Mouse (Mus musculus): ENCODE data around the gene BC004004.
"Not testable (repeated sequence)": the region's sequence is repeated elsewhere in the genome, so short reads cannot be mapped to it uniquely, and the experiment has no call there.

The BC004004 gene

DNA sequence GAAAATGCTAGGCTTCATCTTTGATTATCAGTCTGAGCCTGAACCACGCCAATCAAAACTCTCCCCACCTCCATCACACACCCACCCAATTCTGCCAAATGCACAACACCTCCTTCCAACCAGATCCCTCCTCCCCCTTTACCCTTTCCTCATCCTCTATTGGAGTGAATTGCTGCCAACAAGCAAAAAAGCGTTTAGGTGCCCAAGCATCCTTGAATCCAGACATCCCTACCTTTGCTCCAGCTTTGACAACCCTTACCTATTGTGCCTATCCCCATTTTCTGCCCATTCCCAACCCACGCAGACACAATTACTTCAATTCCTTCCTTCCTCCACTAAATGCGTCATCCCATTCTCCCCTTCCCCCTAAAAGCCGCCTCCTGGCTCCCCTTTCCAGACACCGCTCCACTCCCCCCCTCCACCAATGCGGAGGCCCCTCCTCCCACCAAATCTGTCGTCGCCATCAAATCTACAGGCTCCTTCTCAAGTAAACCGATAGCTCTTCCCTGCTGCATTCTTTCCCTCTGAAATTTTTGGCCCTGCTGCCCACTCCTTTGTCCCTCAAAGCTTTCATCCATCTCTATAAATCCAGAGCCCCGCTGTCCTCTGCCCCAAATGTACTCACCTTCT lies 78.0 kb downstream of the BC004004 start:
- no peak for DNase-seq (ENCODE audit: low spot score in 2 of 2)

DNA sequence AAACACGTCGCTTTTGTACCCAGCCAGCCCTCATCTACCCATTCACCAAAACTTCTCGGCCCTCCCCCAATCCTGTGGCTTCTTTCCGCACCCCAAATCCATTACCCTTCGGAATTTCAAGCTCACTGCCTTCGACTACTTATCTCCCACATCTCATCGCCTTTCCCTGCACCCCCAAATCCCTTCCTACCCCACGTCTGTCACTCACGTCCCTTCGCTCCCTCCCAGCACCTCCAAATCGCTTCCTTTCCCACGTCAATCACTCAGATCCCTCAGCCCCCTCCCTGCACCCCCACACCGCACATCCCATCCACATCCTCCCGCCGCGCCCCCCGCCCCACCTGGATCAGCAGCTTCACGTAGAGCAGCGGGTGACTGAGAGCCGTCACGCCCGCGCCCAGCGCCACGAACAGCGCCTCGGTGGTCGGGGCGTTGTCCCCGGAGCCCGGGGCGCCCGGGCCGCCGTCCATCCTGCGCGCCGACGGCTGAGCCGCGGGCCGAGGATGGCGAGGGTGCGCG lies 78.6 kb downstream of the BC004004 start:
- no peak for DNase-seq (ENCODE audit: low spot score in 2 of 2)

DNA sequence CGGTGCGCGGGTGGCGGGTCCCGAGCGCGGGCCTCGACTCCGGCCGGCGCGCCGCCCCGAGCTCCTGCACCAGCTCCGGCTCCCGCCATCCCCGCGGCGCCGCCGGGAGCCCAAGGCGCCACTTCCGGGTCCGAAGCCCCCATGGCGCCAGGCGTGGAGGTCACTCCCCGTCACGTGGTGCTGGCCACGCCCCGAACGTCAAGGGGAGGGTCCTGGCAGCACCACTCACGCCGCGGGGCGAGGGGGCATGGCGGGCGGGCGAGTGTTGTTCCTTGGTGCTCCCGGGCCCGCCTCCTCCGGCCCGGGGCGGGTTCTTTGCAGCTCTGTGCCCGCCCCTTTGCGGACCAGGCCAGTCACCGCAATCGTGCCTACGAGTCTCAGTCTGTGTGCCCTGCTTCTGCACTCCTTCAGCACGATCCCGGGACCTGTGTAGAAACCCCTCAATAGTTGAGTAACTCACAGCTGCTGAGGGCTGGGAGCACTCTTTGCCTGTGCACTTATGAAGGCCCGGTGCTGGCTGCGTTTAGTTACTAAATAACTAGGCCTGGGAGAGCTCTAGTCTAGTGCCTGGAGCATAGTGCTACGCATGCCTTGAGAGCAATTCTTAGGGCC lies 79.2 kb downstream of the BC004004 start, which contains the start of gene Mtch1:
Gene Mtch1 (minus strand): TSS at position 290 of the 612 bp plus-strand sequence.
- peak; percentile 100 for DNase-seq (ENCODE audit: low spot score in 2 of 2)

DNA sequence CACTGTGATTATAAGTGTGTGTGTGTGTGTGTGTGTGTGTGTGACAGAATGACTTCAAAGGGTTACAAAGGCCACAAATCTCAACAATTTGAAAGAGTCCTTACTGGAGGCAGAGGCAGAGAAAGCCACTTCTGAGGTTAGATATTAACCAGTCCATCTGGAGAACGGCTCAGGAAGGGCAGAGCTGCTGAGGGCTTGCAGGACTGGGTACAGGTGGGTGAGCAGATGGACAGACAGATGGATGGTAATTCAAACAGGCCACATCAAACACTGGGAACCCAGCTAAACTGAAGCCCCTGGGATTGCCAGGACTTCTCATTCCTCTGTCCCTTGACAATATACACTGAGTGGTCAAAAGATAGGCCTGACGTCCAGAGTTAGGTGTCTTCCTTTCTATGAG lies 80.4 kb downstream of the BC004004 start:
- DNase-seq (ENCODE audit: low spot score in 2 of 2), result no peak

DNA sequence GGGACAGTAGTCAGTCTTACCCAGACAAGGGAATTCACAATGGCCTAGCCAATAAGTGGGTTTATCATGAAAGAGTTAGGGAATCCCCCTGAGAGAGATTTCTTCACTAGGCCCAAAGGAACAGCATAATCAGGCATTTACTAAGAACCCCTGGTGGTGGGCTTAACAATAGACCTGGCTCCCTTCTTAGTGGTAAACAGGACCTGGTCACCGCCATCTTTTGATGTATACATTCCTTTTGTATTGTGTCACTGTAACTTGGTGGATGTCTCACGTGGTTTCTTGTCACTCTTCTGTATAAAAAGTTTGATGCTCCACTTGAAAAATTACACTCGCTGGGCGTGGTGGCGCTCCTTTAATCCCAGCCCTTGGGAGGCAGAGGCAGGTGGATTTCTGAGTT lies 82.5 kb downstream of the BC004004 start:
- not testable (repeated sequence) for DNase-seq (ENCODE audit: low spot score in 2 of 2)

DNA sequence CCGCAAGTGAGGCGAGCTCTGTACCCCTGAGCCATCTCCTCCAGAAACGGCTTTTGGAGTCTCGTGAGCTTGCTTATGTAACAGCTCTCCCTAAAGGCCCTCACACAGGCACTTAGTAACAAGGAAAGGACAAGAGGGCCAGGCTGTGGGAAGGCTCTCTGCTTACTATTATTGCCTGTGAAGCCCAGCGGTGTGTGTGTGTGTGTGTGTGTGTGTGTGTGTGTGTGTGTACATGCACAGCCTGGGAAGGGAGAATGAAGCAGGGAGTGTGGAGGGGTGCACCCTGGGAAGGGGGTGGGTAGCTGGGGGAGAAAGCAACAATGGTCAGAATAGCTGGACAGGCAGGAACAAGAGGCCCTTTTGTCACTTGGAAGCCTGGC lies 86.9 kb downstream of the BC004004 start:
- no peak for DNase-seq (ENCODE audit: low spot score in 2 of 2)

DNA sequence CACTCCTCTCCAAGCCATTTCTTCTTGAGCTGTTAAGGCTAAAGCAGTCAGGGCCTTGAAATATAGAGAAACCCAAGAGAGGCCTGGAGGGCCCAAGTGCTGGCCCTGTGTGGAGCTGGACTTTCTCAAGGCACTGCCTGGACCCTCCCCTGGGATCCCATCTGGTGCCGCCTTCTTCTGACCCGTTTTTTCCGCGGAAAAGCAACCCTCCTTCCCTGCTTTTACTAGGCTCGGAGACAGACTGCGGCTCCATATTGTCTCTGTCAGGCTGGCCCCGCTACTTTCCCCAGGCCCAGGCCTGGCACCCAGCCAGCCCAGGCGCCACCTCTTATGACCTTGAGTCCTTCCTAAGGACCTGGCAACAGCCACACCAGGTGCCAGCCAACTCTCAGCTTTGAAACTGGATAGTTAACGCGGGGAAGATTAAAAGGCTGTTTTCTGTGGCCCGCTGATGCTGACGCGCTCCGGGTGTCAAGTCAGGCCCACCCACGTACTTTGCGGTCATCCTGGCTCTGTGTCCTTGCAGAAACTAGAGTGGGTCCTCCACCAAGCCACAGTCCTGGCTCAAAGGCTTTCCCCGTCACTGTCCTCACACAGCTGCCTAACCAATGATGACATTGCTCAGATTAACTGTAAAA lies 87.4 kb downstream of the BC004004 start:
- DNase-seq (ENCODE audit: low spot score in 2 of 2), result peak in 1 of 2 experiments; percentile 42

DNA sequence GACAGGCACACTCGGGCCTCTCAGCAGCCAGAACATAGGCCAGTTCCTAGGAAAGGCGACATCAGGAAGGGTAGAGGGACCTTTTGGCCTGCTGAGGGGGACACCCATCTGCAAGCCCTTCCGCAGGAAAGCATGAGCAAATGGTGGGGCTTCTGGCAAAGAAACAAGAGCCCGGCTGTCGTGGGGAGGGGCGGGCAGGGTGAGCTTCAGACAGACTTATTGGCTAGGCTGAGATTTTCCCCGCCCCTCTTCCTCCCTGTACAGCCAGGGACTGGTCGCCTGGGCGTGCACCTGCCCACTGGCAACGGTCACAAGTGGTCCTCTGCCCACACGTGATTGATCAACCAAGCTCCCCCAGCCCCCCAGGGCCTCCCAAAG lies 87.9 kb downstream of the BC004004 start:
- peak in 1 of 2 experiments; percentile 64 for DNase-seq (ENCODE audit: low spot score in 2 of 2)

DNA sequence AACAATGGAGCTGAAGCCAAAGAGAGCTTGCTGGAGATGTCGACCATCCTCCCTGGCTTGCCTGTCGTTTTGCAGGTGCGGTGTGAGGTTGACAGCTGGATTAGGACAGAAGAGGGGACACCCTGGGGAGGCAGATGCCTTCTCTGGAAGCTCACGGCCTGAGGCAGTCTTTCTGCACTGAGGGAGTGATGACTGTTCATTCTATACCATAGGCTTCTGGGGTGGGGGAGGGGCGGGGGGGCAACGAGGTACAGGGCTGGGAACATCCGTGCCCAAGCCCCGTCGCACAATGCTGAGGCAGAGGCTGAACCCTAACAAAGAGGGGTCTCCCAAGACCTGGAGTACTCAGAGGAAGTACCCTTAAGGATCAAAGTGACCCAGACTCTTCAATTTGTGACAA lies 88.3 kb downstream of the BC004004 start:
- no peak for DNase-seq (ENCODE audit: low spot score in 2 of 2)

DNA sequence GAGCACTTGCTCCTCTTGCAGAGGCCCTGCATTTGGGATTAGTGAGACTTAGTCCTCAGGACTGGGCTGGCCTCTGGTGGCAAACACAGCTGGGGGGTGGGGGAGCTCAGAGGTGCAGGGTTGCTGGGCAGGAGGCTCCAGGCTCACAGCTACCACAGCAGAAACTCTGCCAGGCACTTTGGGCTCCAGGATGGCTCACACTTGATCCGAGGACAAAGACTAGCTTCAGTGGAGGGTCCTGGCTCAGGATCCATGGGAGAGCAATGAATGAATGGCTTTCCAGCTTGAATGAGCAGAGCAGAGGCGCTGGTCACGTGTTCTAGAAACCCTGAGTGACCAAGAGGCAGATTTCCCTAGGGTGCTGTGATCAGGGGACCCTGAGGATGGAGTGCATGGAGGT lies 90.3 kb downstream of the BC004004 start:
- DNase-seq (ENCODE audit: low spot score in 2 of 2), result no peak

DNA sequence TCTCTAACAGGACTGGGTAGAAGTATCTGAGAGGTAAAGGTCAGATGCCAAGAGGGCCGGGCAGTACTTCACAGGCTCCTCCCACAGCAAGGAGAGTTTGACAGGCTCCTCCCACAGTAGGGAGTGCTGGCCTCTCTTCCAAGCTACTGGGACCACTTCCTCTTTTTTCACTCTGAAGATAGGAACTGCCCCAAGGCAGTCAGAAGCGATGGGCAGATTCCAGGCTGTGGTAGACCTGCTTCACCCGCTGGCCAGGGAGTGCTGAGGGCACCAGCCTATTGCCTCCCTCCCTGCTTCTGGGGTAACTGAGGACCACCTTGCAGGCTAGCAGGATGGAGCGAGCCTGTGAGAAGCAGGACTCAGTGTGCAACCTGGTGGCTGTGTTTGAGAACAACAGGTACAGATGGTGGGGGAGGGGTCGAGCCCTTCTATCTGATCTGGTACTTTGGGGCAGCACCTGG lies 92.2 kb downstream of the BC004004 start, which contains the start of gene Fgd2:
Gene Fgd2 (plus strand): TSS at position 154 of the 461 bp plus-strand sequence.
- DNase-seq (ENCODE audit: low spot score in 2 of 2), result no peak

DNA sequence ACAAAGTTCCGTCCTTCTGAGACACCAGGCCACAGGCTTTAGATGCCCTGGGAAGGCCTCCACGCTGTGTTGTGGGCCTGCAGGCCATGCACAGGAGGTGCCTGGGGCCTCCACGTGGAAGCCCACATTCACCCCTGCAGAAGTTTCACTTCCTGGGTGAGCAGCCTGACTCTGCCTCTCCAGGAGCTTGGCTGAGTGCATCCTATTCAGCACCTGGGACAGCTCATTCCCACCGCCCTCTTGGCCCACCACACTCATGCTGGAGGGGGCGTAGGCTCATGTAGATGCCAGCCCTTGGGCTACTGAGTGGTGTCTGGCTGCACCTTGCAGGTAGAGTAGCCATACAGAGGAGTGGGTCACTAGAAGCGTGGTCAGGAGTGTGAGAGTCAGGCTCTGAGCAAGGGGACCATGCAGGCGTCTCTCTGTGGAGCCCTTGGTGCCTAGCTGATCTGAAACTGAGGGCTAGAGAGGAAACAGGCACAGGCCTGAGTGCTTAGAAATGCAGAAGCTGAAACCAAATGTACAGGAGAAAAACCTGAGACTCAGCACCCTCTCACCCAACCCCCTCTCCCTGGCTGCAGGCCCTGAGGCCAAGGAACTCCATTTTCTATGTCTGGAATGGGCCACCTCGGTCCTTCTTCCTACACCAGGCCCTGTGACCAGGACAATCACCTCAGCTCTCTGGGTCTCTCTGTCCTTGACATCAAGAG lies 93.5 kb downstream of the BC004004 start:
- DNase-seq (ENCODE audit: low spot score in 2 of 2), result no peak

DNA sequence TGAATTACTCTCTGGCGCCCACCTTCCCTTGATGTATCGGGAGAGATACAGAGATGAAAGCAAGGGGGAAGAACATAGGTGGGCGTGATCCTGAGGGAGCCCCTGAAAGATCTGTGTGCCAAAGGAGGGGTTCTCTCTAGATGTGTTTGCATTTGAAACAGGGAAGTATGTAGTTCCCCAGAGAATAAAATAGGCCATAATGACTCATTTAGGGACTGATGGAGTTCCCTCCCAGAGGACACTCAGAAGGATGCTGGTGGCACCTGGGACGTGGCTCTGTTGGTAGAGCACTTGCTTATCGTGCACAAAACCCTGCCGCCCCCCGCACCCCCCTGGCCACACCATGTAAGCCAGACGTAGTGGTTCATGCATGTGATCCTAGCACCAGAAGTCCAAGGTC lies 94.5 kb downstream of the BC004004 start:
- DNase-seq (ENCODE audit: low spot score in 2 of 2), result no peak

All from urinary bladder, postnatal 36 days (tissue).